Mouse (Mus musculus) hindbrain, embryonic 15.5 days (tissue): ENCODE measurements at regions not wholly inside any gene's neighbourhood (a gene's known extent, or its start where the extent isn't known, plus 50 kb on each side); places are given as distances from the start of the nearest gene placed in this dataset.

Experiments
- ATAC-seq: fragments of 200-750 bp; cut with Nextera tagmentation; 2 replicates; pipeline ENCODE4 v1.8.0; 2017; ENCODE audit warnings: low read depth, moderate number of reproducible peaks, moderate TSS enrichment; ENCODE audit not compliant: low FRiP score
- H3K27ac ChIP-seq: fragments of 300-500 bp; sonication (generic); replicated peaks from 2 replicates; pipeline ENCODE4 v1.5.1; 2015; ENCODE audit warnings: mild to moderate bottlenecking, inconsistent platforms
- H3K27me3 ChIP-seq: fragments of 300-500 bp; sonication (generic); 2 replicates; pipeline ENCODE4 v1.6.1; 2015; ENCODE audit warnings: control low read depth, inconsistent platforms
- H3K36me3 ChIP-seq: fragments of 300-500 bp; sonication (generic); 2 replicates; pipeline ENCODE4 v1.6.1; 2015; ENCODE audit warnings: control low read depth, inconsistent platforms
- H3K4me1 ChIP-seq: fragments of 300-500 bp; sonication (generic); replicated peaks from 2 replicates; pipeline ENCODE4 v1.6.1; 2015; ENCODE audit warnings: control low read depth, inconsistent platforms
- H3K4me2 ChIP-seq: fragments of 300-500 bp; sonication (generic); 2 replicates; pipeline ENCODE4 v1.6.1; 2015; ENCODE audit warnings: moderate library complexity, mild to moderate bottlenecking, inconsistent platforms
- H3K4me3 ChIP-seq: fragments of 300-500 bp; sonication (generic); 2 replicates; pipeline ENCODE4 v1.5.1; 2015; ENCODE audit warnings: mild to moderate bottlenecking, inconsistent platforms
- H3K9ac ChIP-seq: fragments of 300-500 bp; sonication (generic); 2 replicates; pipeline ENCODE4 v1.6.1; 2015; ENCODE audit warnings: inconsistent platforms
- H3K9me3 ChIP-seq: fragments of 300-500 bp; sonication (generic); 2 replicates; pipeline ENCODE4 v1.6.1; 2016; ENCODE audit warnings: control low read depth, inconsistent platforms
- WGBS: fragments of 180-500 bp; shearing (Covaris S2); methylation state at CpG from one replicate; pipeline ENCODE4 v1.1.7; 2015; 5-methylcytosine and 5-hydroxymethylcytosine counted together

DNA sequence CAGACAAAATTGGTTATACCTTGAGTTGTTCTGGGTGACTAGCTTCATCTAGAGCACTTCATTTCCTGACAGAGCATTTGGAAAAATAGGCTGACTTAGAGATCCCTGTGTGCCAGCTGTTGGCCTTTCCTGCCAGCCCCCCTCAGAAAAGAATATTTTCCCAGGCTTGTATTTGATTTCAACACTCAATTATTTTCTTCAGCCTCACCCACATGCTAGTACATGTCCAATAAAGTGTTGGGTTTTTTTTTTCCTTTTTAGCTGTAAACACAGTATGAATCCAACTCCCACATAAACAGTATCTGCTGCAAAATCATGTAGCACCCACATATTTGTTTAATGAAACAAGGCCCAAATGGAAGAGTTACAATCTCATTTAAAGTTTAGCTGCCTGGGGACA is 256.8 kb upstream of the Acvr2a start:
- Histone ChIP-seq H3K9me3 (no peaks in the 10 kb centered on the region), H3K4me2 (no peak overlapping the region), H3K4me1 (no peaks in the 10 kb centered on the region), H3K9ac (no peak overlapping the region), H3K27me3 (no peaks in the 10 kb centered on the region), H3K36me3 (no peaks in the 10 kb centered on the region), H3K4me3 (no peak overlapping the region), H3K27ac (no peak overlapping the region)
- ATAC-seq, result no peak

DNA sequence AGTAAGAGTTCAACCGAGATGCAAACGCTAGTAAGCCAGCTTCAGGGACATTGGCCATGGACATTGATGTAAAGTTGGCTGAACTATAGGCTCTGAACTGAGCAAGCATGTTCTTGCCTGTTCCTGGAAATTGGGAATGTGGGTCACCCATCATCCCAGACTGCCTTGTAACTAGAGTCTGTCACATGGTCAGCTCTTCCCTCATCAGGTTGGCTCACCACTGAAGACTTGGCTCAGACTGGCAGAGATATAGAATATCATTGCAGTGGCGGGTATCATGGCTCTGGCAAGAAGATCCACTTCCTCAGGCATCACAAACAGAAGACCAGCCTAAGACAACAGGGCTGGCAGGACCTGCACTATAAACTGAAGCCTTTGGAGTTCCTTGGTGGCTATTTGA is 255.3 kb upstream of the Acvr2a start:
- WGBS, result 95% methylated on average over 3 of the region's 3 CpGs
- H3K27ac ChIP-seq, result no peak overlapping the region
- no peaks in the 10 kb centered on the region for H3K27me3 ChIP-seq
- H3K4me2 ChIP-seq, result no peak overlapping the region
- H3K36me3 ChIP-seq, result no peaks in the 10 kb centered on the region
- ATAC-seq, result no peak
- no peak overlapping the region for H3K9ac ChIP-seq
- H3K9me3 ChIP-seq, result no peaks in the 10 kb centered on the region
- no peak overlapping the region for H3K4me3 ChIP-seq
- H3K4me1 ChIP-seq, result no peaks in the 10 kb centered on the region

DNA sequence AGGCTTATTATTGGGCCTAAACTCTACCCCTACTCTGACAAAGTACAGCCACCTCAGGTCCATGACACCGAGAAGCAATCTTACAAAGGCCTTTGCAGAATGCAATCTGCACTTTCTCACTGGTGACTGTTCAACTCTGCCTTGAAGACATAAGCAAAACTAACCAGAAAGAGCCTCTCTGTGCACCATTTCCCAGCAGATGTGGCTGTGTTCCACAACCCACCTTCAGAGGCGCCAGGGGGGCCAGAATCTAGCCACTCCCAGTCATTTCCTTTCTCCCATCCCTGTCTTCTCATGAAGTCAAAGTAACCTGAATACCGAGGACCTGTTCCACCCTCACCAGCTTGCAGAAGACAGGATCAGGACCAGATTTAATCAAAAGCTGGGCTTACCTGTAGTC is 250.3 kb upstream of the Acvr2a start:
- H3K27me3 ChIP-seq, result no peaks in the 10 kb centered on the region
- 86% methylated on average over 3 of the region's 3 CpGs for WGBS
- no peaks in the 10 kb centered on the region for H3K36me3 ChIP-seq
- ATAC-seq, result no peak
- no peak overlapping the region for H3K4me2 ChIP-seq
- no peaks in the 10 kb centered on the region for H3K9me3 ChIP-seq
- no peak overlapping the region for H3K27ac ChIP-seq
- no peaks in the 10 kb centered on the region for H3K4me1 ChIP-seq
- no peak overlapping the region for H3K4me3 ChIP-seq
- no peak overlapping the region for H3K9ac ChIP-seq

DNA sequence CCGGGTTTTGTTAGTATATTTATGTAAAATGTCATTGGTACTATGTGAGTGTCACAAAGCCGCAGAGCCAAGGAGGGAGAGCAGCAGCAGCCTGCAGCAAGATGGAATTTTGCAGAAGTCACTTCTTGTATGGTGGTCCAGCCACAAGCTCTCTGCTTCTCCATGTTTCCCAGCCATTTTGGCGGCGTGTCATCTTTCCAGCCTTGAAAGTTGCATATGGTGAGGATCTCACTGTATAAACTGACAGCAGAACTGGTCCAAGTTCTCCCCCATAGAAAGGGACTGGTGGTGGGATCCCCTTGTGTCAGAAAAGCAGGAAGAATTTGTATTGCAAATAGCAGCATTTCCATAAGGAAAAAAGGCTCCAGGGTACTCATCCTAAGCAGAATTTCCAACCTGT is 249.7 kb upstream of the Acvr2a start:
- H3K9ac ChIP-seq, result no peak overlapping the region
- WGBS, result 86% methylated on average over 4 of the region's 4 CpGs
- no peaks in the 10 kb centered on the region for H3K36me3 ChIP-seq
- H3K27ac ChIP-seq, result no peak overlapping the region
- no peaks in the 10 kb centered on the region for H3K4me1 ChIP-seq
- no peaks in the 10 kb centered on the region for H3K27me3 ChIP-seq
- H3K4me3 ChIP-seq, result no peak overlapping the region
- ATAC-seq, result no peak
- no peaks in the 10 kb centered on the region for H3K9me3 ChIP-seq
- no peak overlapping the region for H3K4me2 ChIP-seq

DNA sequence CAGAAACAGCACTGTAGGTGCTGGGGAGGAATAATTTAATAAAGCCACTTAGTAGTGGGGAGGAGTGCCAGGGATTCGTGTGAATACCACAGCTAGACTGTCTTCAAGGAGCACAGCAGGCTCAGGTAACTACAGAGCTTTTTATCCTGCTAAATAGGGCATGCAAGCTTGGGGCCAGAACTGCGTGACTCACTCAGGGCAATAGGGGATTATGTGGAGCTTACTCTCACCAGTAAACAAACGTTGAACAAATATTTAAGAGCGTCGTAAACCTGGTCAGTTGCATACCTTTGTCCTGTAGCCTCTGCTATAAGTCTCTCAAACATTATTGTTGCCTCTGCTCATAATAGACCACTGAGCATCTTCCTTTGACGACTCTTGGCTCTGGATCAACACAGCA is 246.0 kb upstream of the Acvr2a start:
- ATAC-seq, result no peak; the same call in 1 of the 2 replicates
- WGBS, result 69% methylated on average over 6 of the region's 6 CpGs
- no peaks in the 10 kb centered on the region for H3K27me3 ChIP-seq
- no peaks in the 10 kb centered on the region for H3K4me1 ChIP-seq
- no peak overlapping the region for H3K4me2 ChIP-seq
- no peak overlapping the region for H3K4me3 ChIP-seq
- H3K9me3 ChIP-seq, result no peaks in the 10 kb centered on the region
- H3K36me3 ChIP-seq, result no peaks in the 10 kb centered on the region
- H3K9ac ChIP-seq, result no peak overlapping the region
- no peak overlapping the region for H3K27ac ChIP-seq

DNA sequence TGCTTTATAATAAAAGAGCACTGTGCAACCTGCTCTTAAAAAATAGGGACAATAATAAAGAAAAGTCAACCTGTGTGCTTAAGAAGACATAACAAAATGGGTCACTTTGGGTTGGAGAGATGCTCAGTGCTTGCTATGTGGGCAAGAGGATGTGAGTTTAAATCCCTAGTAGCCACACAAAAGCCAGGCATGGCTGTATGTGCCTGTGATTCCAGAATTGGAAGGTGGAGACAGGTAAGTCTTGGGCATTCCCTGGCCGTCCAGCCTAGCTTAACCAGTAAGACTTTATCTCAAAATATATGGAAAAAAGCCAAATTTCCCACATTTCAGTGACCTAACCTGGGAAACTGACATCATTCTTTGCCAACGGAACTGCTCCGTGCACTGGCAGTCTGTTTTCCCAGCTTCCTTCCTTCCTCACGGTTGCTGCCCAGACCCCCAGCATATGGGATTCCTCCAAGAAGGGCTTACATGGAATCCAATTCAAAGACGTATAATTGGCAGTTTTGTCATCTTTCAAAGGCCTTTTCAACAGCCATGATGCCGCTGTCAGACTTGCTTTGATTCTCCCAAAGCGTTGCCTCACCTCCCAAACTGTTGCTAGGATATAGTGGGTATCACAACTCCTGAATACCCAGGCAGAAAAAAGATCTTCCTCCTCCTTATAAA is 227.6 kb upstream of the Acvr2a start:
- Histone ChIP-seq H3K9ac (no peak overlapping the region), H3K9me3 (no peaks in the 10 kb centered on the region), H3K4me2 (no peak overlapping the region), H3K27ac (no peak overlapping the region), H3K36me3 (no peaks in the 10 kb centered on the region), H3K4me1 (0 out of 2 replicates have a peak, but pooled peaks cover 7% of the 10 kb centered on the region), H3K4me3 (no peak overlapping the region), H3K27me3 (no peaks in the 10 kb centered on the region)
- WGBS, result 30% methylated on average over 7 of the region's 7 CpGs
- ATAC-seq, result 0 out of 2 replicates have a peak, but pooled peaks have one; percentile 65

GRCm38 (mm10) chr2:48586831-48587169 is 227.1 kb upstream of the Acvr2a start:
- 49% methylated on average over 4 of the region's 4 CpGs for WGBS
- no peak overlapping the region for H3K4me2 ChIP-seq

DNA sequence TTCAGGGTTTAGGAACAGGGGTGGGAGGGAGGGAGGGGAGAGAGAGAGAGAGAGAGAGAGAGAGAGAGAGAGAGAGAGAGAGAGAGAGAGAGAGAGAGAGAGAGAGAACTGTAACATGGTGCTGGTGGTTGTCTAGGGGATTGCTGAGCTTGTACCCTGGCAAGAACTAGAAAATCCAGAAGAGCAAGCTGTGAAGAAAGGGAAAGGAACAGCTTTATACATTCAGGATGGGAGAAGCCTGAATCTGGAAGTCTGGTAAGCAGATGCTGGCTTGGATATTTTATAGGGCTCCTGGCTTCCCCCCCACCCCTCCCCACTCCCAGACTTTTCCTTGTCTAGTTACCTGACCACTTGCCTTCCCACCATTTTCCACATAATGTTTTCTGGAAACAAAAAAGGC is 224.2 kb upstream of the Acvr2a start:
- ATAC-seq, result no peak
- no peaks in the 10 kb centered on the region for H3K36me3 ChIP-seq
- H3K4me3 ChIP-seq, result no peak overlapping the region
- no peak overlapping the region for H3K9ac ChIP-seq
- 0 out of 2 replicates have a peak, but pooled peaks cover 7% of the 10 kb centered on the region for H3K4me1 ChIP-seq
- no peaks in the 10 kb centered on the region for H3K27me3 ChIP-seq
- H3K4me2 ChIP-seq, result no peak overlapping the region
- H3K9me3 ChIP-seq, result no peaks in the 10 kb centered on the region
- no peak overlapping the region for H3K27ac ChIP-seq

More at GRCm38 (mm10) chr2:48586831-48587169, 227.1 kb upstream of the Acvr2a start:
- no peak overlapping the region for H3K27ac ChIP-seq
- no peaks in the 10 kb centered on the region for H3K36me3 ChIP-seq
- no peak for ATAC-seq
- H3K9me3 ChIP-seq, result no peaks in the 10 kb centered on the region
- H3K9ac ChIP-seq, result no peak overlapping the region
- no peak overlapping the region for H3K4me3 ChIP-seq
- 0 out of 2 replicates have a peak, but pooled peaks cover 7% of the 10 kb centered on the region for H3K4me1 ChIP-seq
- no peaks in the 10 kb centered on the region for H3K27me3 ChIP-seq

DNA sequence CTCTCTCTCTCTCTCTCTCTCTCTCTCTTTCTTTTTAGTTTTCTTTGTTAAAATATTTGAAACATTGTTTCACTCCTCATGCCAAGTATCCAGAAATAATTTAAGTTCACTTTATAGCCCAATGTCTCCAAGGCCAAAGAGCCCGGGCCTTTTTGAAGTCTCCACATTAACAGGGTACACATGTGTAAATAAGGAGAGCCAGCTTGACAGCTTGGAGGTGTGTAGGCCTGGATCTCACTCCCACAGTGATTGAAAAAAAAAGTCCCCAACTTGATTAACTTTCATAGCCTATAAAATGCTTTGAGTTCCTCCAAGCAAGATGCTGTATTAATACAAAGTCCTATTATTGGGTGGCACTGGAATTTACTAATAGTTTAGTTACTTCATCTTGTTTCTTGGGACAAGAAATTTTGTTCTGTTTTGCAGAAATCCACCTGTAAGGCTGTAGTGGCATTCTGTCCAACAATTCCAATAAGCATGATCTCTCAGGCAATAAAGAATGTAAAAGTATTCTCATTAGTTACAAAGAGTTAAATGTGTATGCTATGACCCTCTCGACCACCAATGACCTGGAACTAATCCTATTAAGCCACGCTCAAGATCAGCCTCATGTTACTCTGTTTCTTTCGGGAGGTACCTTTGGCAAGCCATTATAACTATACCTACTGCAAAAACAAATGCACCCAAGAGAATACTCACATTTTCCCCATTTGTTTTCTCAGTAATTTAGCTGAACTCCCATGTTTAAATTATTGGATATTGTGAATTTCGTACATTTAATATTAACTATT is 215.9 kb upstream of the Acvr2a start:
- 26% methylated on average over 5 of the region's 5 CpGs for WGBS
- Histone ChIP-seq H3K36me3 (no peaks in the 10 kb centered on the region), H3K9ac (no peak overlapping the region), H3K4me2 (no peak overlapping the region), H3K27ac (no peak overlapping the region), H3K4me3 (no peak overlapping the region), H3K4me1 (no peaks in the 10 kb centered on the region), H3K9me3 (no peaks in the 10 kb centered on the region), H3K27me3 (no peaks in the 10 kb centered on the region)
- ATAC-seq, result no peak

DNA sequence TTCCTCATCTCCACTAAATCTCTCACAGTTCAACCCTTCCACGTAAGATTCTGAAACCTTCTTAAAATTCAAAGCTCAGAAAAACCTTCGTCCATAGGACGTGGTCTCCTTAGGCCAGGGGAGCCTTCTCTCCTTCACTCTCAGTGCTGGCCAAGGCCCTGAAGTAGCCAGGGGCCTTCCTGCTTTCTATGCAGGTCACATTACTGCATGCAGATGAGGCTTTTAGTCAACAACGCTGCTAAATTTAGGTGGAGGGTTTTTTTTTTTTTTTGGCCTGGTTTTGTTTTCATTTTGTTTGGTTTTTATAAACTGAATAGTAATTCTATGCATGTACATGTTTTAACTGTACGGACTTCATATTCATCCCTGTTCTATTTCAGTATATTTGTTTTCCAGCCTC is 214.5 kb upstream of the Acvr2a start:
- 56% methylated on average over 5 of the region's 5 CpGs for WGBS
- Histone ChIP-seq H3K4me2 (no peak overlapping the region), H3K27ac (no peak overlapping the region), H3K9me3 (no peaks in the 10 kb centered on the region), H3K4me1 (no peaks in the 10 kb centered on the region), H3K36me3 (no peaks in the 10 kb centered on the region), H3K4me3 (no peak overlapping the region), H3K9ac (no peak overlapping the region), H3K27me3 (no peaks in the 10 kb centered on the region)
- ATAC-seq, result no peak

DNA sequence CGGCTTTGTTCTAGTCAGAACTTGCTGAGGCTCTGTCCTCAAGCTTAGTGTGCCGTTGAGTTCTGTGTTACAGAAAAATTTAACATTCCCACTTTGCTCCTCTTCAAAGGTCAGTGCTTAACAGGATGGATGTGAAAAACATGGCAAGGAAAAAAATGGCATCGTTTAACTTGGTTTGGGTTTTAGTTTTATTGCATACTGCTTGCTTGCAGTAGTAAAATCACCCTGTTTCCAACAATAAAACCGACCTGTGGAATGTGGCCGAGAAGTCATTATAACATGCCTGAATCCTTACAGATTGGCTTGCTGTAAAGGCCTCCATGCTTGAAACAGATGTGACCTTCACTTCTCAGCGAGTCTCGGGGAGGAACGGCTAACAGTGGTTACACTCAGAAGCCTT is 212.1 kb upstream of the Acvr2a start:
- no peak for ATAC-seq
- WGBS, result 48% methylated on average over 8 of the region's 8 CpGs

GRCm38 (mm10) chr2:48609466-48609865 is 204.4 kb upstream of the Acvr2a start:
- 88% methylated on average over 3 of the region's 3 CpGs for WGBS
- Histone ChIP-seq H3K4me2 (no peak overlapping the region), H3K4me3 (no peak overlapping the region), H3K27ac (no peak overlapping the region), H3K9ac (no peak overlapping the region), H3K27me3 (no peaks in the 10 kb centered on the region), H3K9me3 (no peaks in the 10 kb centered on the region), H3K4me1 (no peaks in the 10 kb centered on the region), H3K36me3 (no peaks in the 10 kb centered on the region)
- no peak for ATAC-seq

More for the DNA sequence above, 212.1 kb upstream of the Acvr2a start:
- no peak overlapping the region for H3K4me3 ChIP-seq
- H3K27me3 ChIP-seq, result no peaks in the 10 kb centered on the region
- no peak overlapping the region for H3K4me2 ChIP-seq
- H3K4me1 ChIP-seq, result no peaks in the 10 kb centered on the region
- H3K9ac ChIP-seq, result no peak overlapping the region
- no peaks in the 10 kb centered on the region for H3K9me3 ChIP-seq
- no peak overlapping the region for H3K27ac ChIP-seq
- H3K36me3 ChIP-seq, result no peaks in the 10 kb centered on the region
